Mouse (Mus musculus) heart, postnatal 0 days (tissue): ENCODE data around the gene Fam84b. TPM values are rescaled to one million over a fixed set of nuclear protein-coding genes. Genes with fewer than 3 reads are reported as not detected.

Experiments used
- ATAC-seq: fragments of 200-750 bp; cut with Nextera tagmentation; 2 replicates; pipeline ENCODE4 v1.8.0; 2017; ENCODE audit warnings: low read depth, moderate number of reproducible peaks, moderate library complexity; ENCODE audit not compliant: insufficient read depth
- DNase-seq: peaks from one replicate; pipeline ENCODE4 v3.0.0-alpha.2; 2016; ENCODE audit warnings: low spot score
- H3K27ac ChIP-seq: fragments of 300-500 bp; sonication (generic); 2 replicates; pipeline ENCODE4 v1.5.1; 2014; ENCODE audit warnings: low read depth, mild to moderate bottlenecking
- H3K27me3 ChIP-seq: fragments of 300-500 bp; sonication (generic); 2 replicates; pipeline ENCODE4 v1.6.1; 2014; ENCODE audit warnings: low read length, mixed read lengths; ENCODE audit not compliant: control insufficient read depth, insufficient read depth
- H3K36me3 ChIP-seq: fragments of 300-500 bp; sonication (generic); replicated peaks from 2 replicates; pipeline ENCODE4 v1.6.1; 2014; ENCODE audit warnings: low read length, mixed read lengths; ENCODE audit not compliant: control insufficient read depth, insufficient read depth
- H3K4me1 ChIP-seq: fragments of 300-500 bp; sonication (generic); 2 replicates; pipeline ENCODE4 v1.6.1; 2014; ENCODE audit warnings: antibody characterized with exemption; ENCODE audit not compliant: control insufficient read depth, insufficient read depth
- H3K4me2 ChIP-seq: fragments of 300-500 bp; sonication (generic); 2 replicates; pipeline ENCODE4 v1.6.1; 2014; ENCODE audit warnings: low read depth, mild to moderate bottlenecking, low read length, moderate library complexity
- H3K4me3 ChIP-seq: fragments of 300-500 bp; sonication (generic); 2 replicates; pipeline ENCODE4 v1.5.1; 2014; ENCODE audit warnings: low read depth, low read length
- H3K9ac ChIP-seq: fragments of 300-500 bp; sonication (generic); replicated peaks from 2 replicates; pipeline ENCODE4 v1.6.1; 2014; ENCODE audit warnings: low read depth, low read length, mixed read lengths
- H3K9me3 ChIP-seq: fragments of 300-500 bp; sonication (generic); replicated peaks from 2 replicates; pipeline ENCODE4 v1.6.1; 2016; ENCODE audit warnings: low read length; ENCODE audit not compliant: control insufficient read depth
- CTCF ChIP-seq: IDR thresholded peaks from 2 replicates; pipeline ENCODE4 v1.5.1; 2016; ENCODE audit warnings: antibody characterized with exemption, control low read depth, low read depth
- EP300 ChIP-seq: IDR thresholded peaks from 2 replicates; pipeline ENCODE4 v1.6.1; 2016; ENCODE audit warnings: antibody characterized with exemption, low read depth
- WGBS: fragments of 180-500 bp; shearing (Covaris S2); extraction: QIAGEN DNeasy Blood & Tissue Kit; methylation state at CpG from one replicate; pipeline ENCODE4 v1.1.7; 2014; 5-methylcytosine and 5-hydroxymethylcytosine counted together
- polyA plus RNA-seq: library from polyadenylated mRNA; unstranded; fragments of >200 nt; fragmentation: Nextera tagmentation; extraction: Ambion mirVana; gene quantifications from 2 replicates; pipeline ENCODE4 v1.2.1, GENCODE M21; 2015
- total RNA-seq: library from RNA; depleted of rRNA; stranded (reverse); fragments of >200 nt; gene quantifications from 2 replicates; pipeline ENCODE4 v1.2.3, GENCODE M21; 2014; ENCODE audit warnings: low replicate concordance

Gene Fam84b
- total and polyA plus RNA-seq, 2 experiments from 2014 or later = 2.7 to 5.3 TPM

GRCm38 (mm10) chr15:60822101-60822802 is 31.3 kb downstream of the Fam84b start:
- Histone ChIP-seq H3K4me3 (peak overlapping the region; percentile 63), H3K27ac (no peak overlapping the region), H3K36me3 (0 out of 2 replicates have a peak, but pooled peaks cover 3% of the 10 kb centered on the region), H3K9me3 (no peaks in the 10 kb centered on the region), H3K9ac (no peak overlapping the region; the same call in 1 of the 2 replicates), H3K4me1 (0 out of 2 replicates have a peak, but pooled peaks cover 5% of the 10 kb centered on the region), H3K4me2 (peak overlapping the region; percentile 100), H3K27me3 (no peaks in the 10 kb centered on the region)
- DNase-seq (peak; percentile 26), ATAC-seq (no peak)
- 12% methylated on average over 10 of the region's 10 CpGs for WGBS
- no peak for TF ChIP-seq EP300
- TF ChIP-seq CTCF = no peak

- DNase-seq (no peak), ATAC-seq (no peak)
- 84% methylated on average over 1 of the region's 1 CpGs for WGBS
- Histone ChIP-seq H3K27ac (no peak overlapping the region), H3K4me2 (no peak overlapping the region), H3K4me1 (0 out of 2 replicates have a peak, but pooled peaks cover 5% of the 10 kb centered on the region), H3K4me3 (no peak overlapping the region), H3K9ac (no peak overlapping the region), H3K36me3 (0 out of 2 replicates have a peak, but pooled peaks cover 3% of the 10 kb centered on the region), H3K9me3 (no peaks in the 10 kb centered on the region), H3K27me3 (no peaks in the 10 kb centered on the region)
- TF ChIP-seq CTCF = no peak
- no peak for TF ChIP-seq EP300
Measured at GRCm38 (mm10) chr15:60818500-60818899, 35.1 kb downstream of the Fam84b start.

- Histone ChIP-seq H3K4me3 (no peak overlapping the region), H3K4me1 (no peaks in the 10 kb centered on the region), H3K36me3 (0 out of 2 replicates have a peak, but pooled peaks cover 3% of the 10 kb centered on the region), H3K27ac (no peak overlapping the region), H3K9me3 (no peaks in the 10 kb centered on the region), H3K4me2 (no peak overlapping the region), H3K27me3 (no peaks in the 10 kb centered on the region), H3K9ac (no peak overlapping the region)
- TF ChIP-seq CTCF (no peak), EP300 (no peak)
- WGBS = 80% methylated on average over 1 of the region's 1 CpGs
- ATAC-seq (no peak), DNase-seq (no peak)
Measured at GRCm38 (mm10) chr15:60816478-60816877, 37.1 kb downstream of the Fam84b start.

GRCm38 (mm10) chr15:60814542-60814941 is 39.0 kb downstream of the Fam84b start:
- no peak overlapping the region for H3K4me2 ChIP-seq
- ATAC-seq = no peak
- 55% methylated on average over 3 of the region's 3 CpGs for WGBS
- no peaks in the 10 kb centered on the region for H3K36me3 ChIP-seq
- no peak overlapping the region for H3K9ac ChIP-seq
- H3K27ac ChIP-seq = no peak overlapping the region
- no peak for DNase-seq
- TF ChIP-seq EP300 = no peak
- no peak for TF ChIP-seq CTCF
- H3K4me3 ChIP-seq = no peak overlapping the region
- no peaks in the 10 kb centered on the region for H3K4me1 ChIP-seq
- H3K9me3 ChIP-seq = no peaks in the 10 kb centered on the region
- no peaks in the 10 kb centered on the region for H3K27me3 ChIP-seq

- Histone ChIP-seq H3K4me1 (no peaks in the 10 kb centered on the region), H3K4me3 (no peak overlapping the region), H3K4me2 (no peak overlapping the region), H3K27ac (no peak overlapping the region), H3K9ac (no peak overlapping the region), H3K9me3 (no peaks in the 10 kb centered on the region), H3K27me3 (no peaks in the 10 kb centered on the region), H3K36me3 (no peaks in the 10 kb centered on the region)
- DNase-seq (no peak), ATAC-seq (no peak)
- TF ChIP-seq CTCF (no peak), EP300 (no peak)
Measured at GRCm38 (mm10) chr15:60793041-60793673, 60.4 kb downstream of the Fam84b start.
